25 mouse cellular contexts compared by ENCODE assay signal in the genomic region with DNA sequence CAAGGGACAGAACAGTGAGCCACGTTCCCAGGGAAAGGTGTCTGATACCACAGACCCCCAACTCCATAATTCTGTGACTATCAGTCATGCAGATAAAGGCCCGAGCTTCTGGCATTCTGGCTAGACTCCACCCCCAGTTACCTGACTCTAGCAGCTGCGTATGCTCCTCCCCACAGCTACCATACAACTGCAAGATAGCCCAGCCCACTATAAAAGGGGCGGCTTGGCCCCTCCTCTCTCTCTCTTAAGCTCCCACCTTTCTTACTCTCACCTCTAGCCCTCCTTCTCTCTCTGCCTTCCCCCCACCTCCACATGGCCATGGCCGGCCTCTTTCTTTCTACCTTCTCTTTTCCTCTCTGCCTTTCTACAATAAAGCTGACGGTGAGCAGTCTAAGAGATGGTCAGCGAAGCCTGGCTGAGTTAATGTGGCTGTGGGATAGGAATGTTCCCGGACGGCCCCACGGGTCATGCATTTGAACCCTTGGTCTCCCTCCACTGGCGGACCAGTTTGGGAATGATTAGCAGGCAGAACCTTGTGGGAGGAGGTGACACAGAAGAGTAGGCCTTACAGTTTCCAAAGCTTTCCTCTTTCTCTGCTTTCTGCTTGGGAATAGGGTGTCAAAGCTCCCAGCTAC. TPM values are rescaled to one million over a fixed set of nuclear protein-coding genes. Genes with fewer than 3 reads are reported as not detected.
DNase-seq lines count a peak whose midpoint lies in the region; ATAC-seq lines count a peak whose summit lies in the region.
"Had no signal": no experiment of that assay in that cellular context is flagged by ENCODE, and none has a peak within 500 bp of the region (broad histone marks: within the 10 kb centered on the region; RNA-seq: fewer than 3 reads in every experiment).

No protein-coding gene starts in this region.

- H3K4me1 ChIP-seq in hindbrain, embryonic 11.5 days (replicated peaks; ENCODE audit: control insufficient read depth, insufficient read depth, low read length): no peaks in the 10 kb centered on the region
- H3K4me1 ChIP-seq in hindbrain, embryonic 14.5 days (replicated peaks; ENCODE audit: control insufficient read depth, insufficient read depth, low read length): no peaks in the 10 kb centered on the region
- H3K4me1 ChIP-seq in kidney, embryonic 16.5 days (ENCODE audit: insufficient read depth, low read length): no peaks in the 10 kb centered on the region
- H3K4me1 ChIP-seq: embryonic facial prominence, embryonic 12.5 days; forebrain, embryonic 15.5 days; heart, embryonic 15.5 days; hindbrain, embryonic 10.5 days had no signal

- H3K4me2 ChIP-seq in hindbrain, embryonic 11.5 days (replicated peaks; ENCODE audit: low read depth, low read length): no peak overlapping the region
- no peak overlapping the region for H3K4me2 ChIP-seq in hindbrain, embryonic 14.5 days (replicated peaks)
- H3K4me2 ChIP-seq in kidney, embryonic 16.5 days (replicated peaks; ENCODE audit: low read depth, low read length): no peak overlapping the region
- H3K4me2 ChIP-seq: embryonic facial prominence, embryonic 12.5 days; forebrain, embryonic 15.5 days; heart, embryonic 15.5 days had no signal

- 83% methylated on average over 11 of the region's 11 CpGs for WGBS in hindbrain, embryonic 11.5 days
- 84% methylated on average over 11 of the region's 11 CpGs for WGBS in hindbrain, embryonic 14.5 days
- 52% methylated on average over 11 of the region's 11 CpGs for WGBS in kidney, embryonic 16.5 days

- peak; percentile 27; the same call in 1 of the 2 replicates for ATAC-seq in hindbrain, embryonic 11.5 days (ENCODE audit: low FRiP score)
- no peak for ATAC-seq in hindbrain, embryonic 14.5 days (ENCODE audit: low FRiP score)
- ATAC-seq in kidney, embryonic 16.5 days (ENCODE audit: low FRiP score, low TSS enrichment): peak; percentile 97
- ATAC-seq: forebrain, embryonic 15.5 days had no signal

- H3K27me3 ChIP-seq in hindbrain, embryonic 11.5 days (ENCODE audit: control insufficient read depth, insufficient read depth, low read length): no peaks in the 10 kb centered on the region
- no peaks in the 10 kb centered on the region for H3K27me3 ChIP-seq in hindbrain, embryonic 14.5 days (ENCODE audit: control insufficient read depth, insufficient read depth, low read length)
- no peaks in the 10 kb centered on the region for H3K27me3 ChIP-seq in kidney, embryonic 16.5 days (ENCODE audit: insufficient read depth, low read length)
- H3K27me3 ChIP-seq: embryonic facial prominence, embryonic 12.5 days; forebrain, embryonic 15.5 days; heart, embryonic 15.5 days had no signal

- no peak overlapping the region for H3K4me3 ChIP-seq in hindbrain, embryonic 11.5 days (ENCODE audit: low read depth, low read length)
- H3K4me3 ChIP-seq in hindbrain, embryonic 14.5 days (replicated peaks; ENCODE audit: low read length): no peak overlapping the region
- no peak overlapping the region for H3K4me3 ChIP-seq in kidney, embryonic 16.5 days (ENCODE audit: low read length)
- H3K4me3 ChIP-seq: embryonic facial prominence, embryonic 12.5 days; erythroblast, embryonic 14.5 days; forebrain, embryonic 15.5 days; heart, embryonic 15.5 days; hindbrain, embryonic 10.5 days; myocyte had no signal

- peaks cover 3% of the 10 kb centered on the region; the same call in 1 of the 2 replicates for H3K36me3 ChIP-seq in hindbrain, embryonic 11.5 days (ENCODE audit: control insufficient read depth, insufficient read depth, low read length)
- H3K36me3 ChIP-seq in hindbrain, embryonic 14.5 days (replicated peaks; ENCODE audit: control insufficient read depth, insufficient read depth): peaks cover 41% of the 10 kb centered on the region
- peaks cover 40% of the 10 kb centered on the region; the same call in 1 of the 2 replicates for H3K36me3 ChIP-seq in kidney, embryonic 16.5 days (ENCODE audit: insufficient read depth, low read length)

- DNase-seq in hindbrain, embryonic 11.5 days (ENCODE audit: low spot score): no peak
- no peak for DNase-seq in hindbrain, embryonic 14.5 days (ENCODE audit: low spot score)
- peak; percentile 75 for DNase-seq in kidney, adult 11 months
- no peak for DNase-seq in adrenal gland, postnatal 25 days
- no peak for DNase-seq in layer of hippocampus, adult 8-10 months (ENCODE audit: low spot score in 2 of 2)
- no peak for DNase-seq in heart, postnatal 25 days (ENCODE audit: low spot score)
- DNase-seq: cerebellum, adult 9-10 months; gastrocnemius, postnatal 36 days; layer of hippocampus, postnatal 36 days; left cerebral cortex, postnatal 4 days; liver; lung, postnatal 10 days; midbrain, embryonic 14.5 days; spleen, adult 18-20 months had no signal

- H3K9me3 ChIP-seq in hindbrain, embryonic 11.5 days (ENCODE audit: control insufficient read depth, low read length): no peaks in the 10 kb centered on the region
- no peaks in the 10 kb centered on the region for H3K9me3 ChIP-seq in hindbrain, embryonic 14.5 days (ENCODE audit: control insufficient read depth, low read length)
- H3K9me3 ChIP-seq in kidney, embryonic 16.5 days (ENCODE audit: low read length): no peaks in the 10 kb centered on the region
- H3K9me3 ChIP-seq: embryonic facial prominence, embryonic 12.5 days; forebrain, embryonic 15.5 days; heart, embryonic 15.5 days; hindbrain, embryonic 10.5 days had no signal

- H3K9ac ChIP-seq in hindbrain, embryonic 11.5 days (ENCODE audit: low read depth, low read length): no peak overlapping the region
- no peak overlapping the region for H3K9ac ChIP-seq in hindbrain, embryonic 14.5 days
- H3K9ac ChIP-seq in kidney, embryonic 16.5 days (replicated peaks; ENCODE audit: low read length): no peak overlapping the region
- H3K9ac ChIP-seq: embryonic facial prominence, embryonic 12.5 days; forebrain, embryonic 15.5 days; heart, embryonic 15.5 days had no signal

- H3K27ac ChIP-seq in hindbrain, embryonic 11.5 days (ENCODE audit: low read depth, low read length): no peak overlapping the region
- H3K27ac ChIP-seq in hindbrain, embryonic 14.5 days: no peak overlapping the region
- H3K27ac ChIP-seq in kidney, embryonic 16.5 days (ENCODE audit: low read length): peak overlapping the region; percentile 88
- H3K27ac ChIP-seq: embryonic facial prominence, embryonic 12.5 days; forebrain, embryonic 15.5 days; heart, embryonic 15.5 days; hindbrain, embryonic 10.5 days had no signal

- intact Hi-C loops in heart, postnatal 25 days (cut with DNase I): no loop called here

RNA-seq across cellular contexts. Expression of a gene that starts 12.7 kb away (rescaled TPM):
- 0.15 TPM in 1 of 2 replicates, not detected in the other for polyA plus RNA-seq in hindbrain, embryonic 11.5 days (2014; fragmentation: Nextera tagmentation; extraction: Ambion mirVana)
- polyA plus RNA-seq in hindbrain, embryonic 14.5 days (2014; fragmentation: Nextera tagmentation; extraction: Ambion mirVana): 0.25 and 0.56 TPM in 2 replicates
- polyA plus RNA-seq in kidney, embryonic 16.5 days (2015; fragmentation: Nextera tagmentation; extraction: Ambion mirVana): not detected in 2 replicates
- total RNA-seq in adrenal gland, postnatal 25 days (2021): not detected in 2 replicates
- 1 to 10 TPM in 2 of 4 experiments, under 1 TPM in 2; 0.59 to 1.8 (median 0.98) TPM for total RNA-seq in layer of hippocampus, adult 8-10 months (2022)
- not detected for total RNA-seq in heart, postnatal 25 days (2021)
- total RNA-seq: adrenal gland, adult 18-20 months; common myeloid progenitor, adult 5-6 weeks; heart, adult 8-10 months had no signal
- polyA plus RNA-seq: erythroblast, embryonic 14.5 days; heart, embryonic 15.5 days; liver, embryonic 16.5 days; myocyte had no signal

RNA-seq across cellular contexts. Expression of a gene that starts 37.6 kb away (rescaled TPM):
- 29.6 and 42.0 TPM in 2 replicates for polyA plus RNA-seq in hindbrain, embryonic 11.5 days (2014; fragmentation: Nextera tagmentation; extraction: Ambion mirVana)
- polyA plus RNA-seq in hindbrain, embryonic 14.5 days (2014; fragmentation: Nextera tagmentation; extraction: Ambion mirVana): 27.0 and 33.2 TPM in 2 replicates
- polyA plus RNA-seq in kidney, embryonic 16.5 days (2015; fragmentation: Nextera tagmentation; extraction: Ambion mirVana): 25.2 and 29.8 TPM in 2 replicates
- total RNA-seq in adrenal gland, postnatal 25 days (2021): 32.4 and 33.2 TPM in 2 replicates
- total RNA-seq in layer of hippocampus, adult 8-10 months (2022): 10 to 100 TPM; 32.2 to 34.4 (median 32.7) TPM
- total RNA-seq in heart, postnatal 25 days (2021): 10 to 100 TPM; 10.5 to 11.4 TPM
